Mouse (Mus musculus) erythroblast, embryonic 14.5 days (primary cell): Measurements from ENCODE around the gene Tmem209.

Experiments used
- GATA1 ChIP-seq: IDR thresholded peaks from 2 replicates; pipeline ENCODE4 v1.6.1; 2012; ENCODE audit warnings: low read length, inconsistent platforms, mixed read lengths
- TAL1 ChIP-seq: IDR thresholded peaks from 3 replicates; pipeline ENCODE4 v1.6.1; 2012; ENCODE audit warnings: low read length, inconsistent platforms, mixed read lengths

- TF ChIP-seq TAL1 (no peak), GATA1 (no peak)
Measured at GRCm38 (mm10) chr6:30552628-30553027, 43.0 kb upstream of the Tmem209 start.
